In the genomic region with DNA sequence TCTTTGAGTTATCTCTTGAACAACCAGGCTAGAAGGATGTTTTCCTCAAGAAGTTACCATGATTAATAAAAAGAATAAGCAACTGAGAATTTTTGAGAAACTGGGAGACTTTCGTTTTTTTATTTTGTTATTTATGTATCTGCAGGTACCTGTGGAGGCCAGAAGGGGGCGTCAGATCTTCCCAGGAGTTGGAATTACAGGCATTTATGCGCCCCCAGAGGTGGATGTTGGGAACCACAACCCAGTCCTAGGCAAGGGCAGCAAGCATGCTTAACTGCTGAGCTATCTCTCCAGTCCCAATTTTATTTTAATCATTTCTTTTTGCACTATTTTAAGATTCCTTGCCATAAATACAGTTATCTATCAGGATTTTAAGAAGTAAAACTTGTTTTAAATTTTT, we compare ENCODE assay signal across 8 mouse cellular contexts.
DNase-seq lines count a peak whose midpoint lies in the region; ATAC-seq and TF ChIP-seq lines count a peak whose summit lies in the region.

No protein-coding gene starts in this region.

- H3K27ac ChIP-seq in cortical plate, adult 2 months (ENCODE audit: insufficient read depth, low read length): no peak overlapping the region

- ATAC-seq in erythroid progenitor cell, adult 5-6 weeks (replicated peaks; ENCODE audit: low FRiP score, poor library complexity, severe bottlenecking): no peak

- H3K4me3 ChIP-seq in cortical plate, adult 2 months (ENCODE audit: insufficient read depth, low read length): no peak overlapping the region
- no peak overlapping the region for H3K4me3 ChIP-seq in lung, adult 2 months (replicated peaks; ENCODE audit: extremely low read depth, low read depth, low read length)

- TF ChIP-seq POLR2A in cortical plate, adult 2 months (IDR thresholded peaks at IDR 0.05; ENCODE audit: extremely low read depth, insufficient read depth, low read length): no peak
- TF ChIP-seq POLR2A in lung, adult 2 months (IDR thresholded peaks at IDR 0.05; ENCODE audit: borderline replicate concordance, extremely low read depth, low read depth, low read length): no peak

- no peaks in the 10 kb centered on the region for H3K4me1 ChIP-seq in cortical plate, adult 2 months (ENCODE audit: control insufficient read depth, insufficient read depth, low read length)
- H3K4me1 ChIP-seq in lung, adult 2 months (ENCODE audit: control insufficient read depth, insufficient read depth, low read length): no peaks in the 10 kb centered on the region

- 16% methylated on average over 3 of the region's 3 CpGs for WGBS in lung, adult 2 months

- DNase-seq in heart, adult 18-20 months: peak; percentile 2 to 6
- no peak for DNase-seq in heart, adult 11 months
- peak; percentile 27 for DNase-seq in ovary, postnatal 14 days (ENCODE audit: low spot score)
- no peak for DNase-seq in ovary, postnatal 10 days (ENCODE audit: low spot score)
- DNase-seq in lung, adult 2 months: no peak
- no peak for DNase-seq in urinary bladder, postnatal 25 days (ENCODE audit: low spot score)

- peak; percentile 52 for TF ChIP-seq CTCF in cortical plate, adult 2 months (IDR thresholded peaks at IDR 0.05; ENCODE audit: extremely low read depth, insufficient read depth, low read length)
- peak; percentile 73 for TF ChIP-seq CTCF in lung, adult 2 months (IDR thresholded peaks at IDR 0.05; ENCODE audit: insufficient read depth, low read length)

Comparison
In these comparisons a context has a peak if more than half of its experiments do, and no peak if none do; other contexts are left out.
1. DNase-seq: peak in heart, adult 18-20 months (2 of 2) and ovary, postnatal 14 days (single experiment); none in heart, adult 11 months (single experiment), ovary, postnatal 10 days (single experiment), lung, adult 2 months (single experiment) and urinary bladder, postnatal 25 days (single experiment).